Mouse (Mus musculus) hindbrain, embryonic 16.5 days (tissue): Measurements from ENCODE around the gene Srxn1. TPM values are rescaled to one million over a fixed set of nuclear protein-coding genes. Genes with fewer than 3 reads are reported as not detected.
A peak's percentile ranks its signal among the peaks of the same experiment; 100 is the strongest.

Source experiments
- ATAC-seq: fragments of 200-750 bp; cut with Nextera tagmentation; 2 replicates; pipeline ENCODE4 v1.8.0; 2017; ENCODE audit warnings: moderate TSS enrichment, moderate library complexity
- H3K27ac ChIP-seq: fragments of 300-500 bp; sonication (generic); 2 replicates; pipeline ENCODE4 v1.5.1; 2014; ENCODE audit warnings: low read depth, mild to moderate bottlenecking, control low read depth, low read length, moderate library complexity
- H3K27me3 ChIP-seq: fragments of 300-500 bp; sonication (generic); replicated peaks from 2 replicates; pipeline ENCODE4 v1.6.1; 2014; ENCODE audit warnings: low read length; ENCODE audit not compliant: control insufficient read depth, insufficient read depth
- H3K36me3 ChIP-seq: fragments of 300-500 bp; sonication (generic); 2 replicates; pipeline ENCODE4 v1.6.1; 2014; ENCODE audit warnings: mild to moderate bottlenecking, low read length, moderate library complexity, mixed read lengths; ENCODE audit not compliant: control insufficient read depth, insufficient read depth
- H3K4me1 ChIP-seq: fragments of 300-500 bp; sonication (generic); 2 replicates; pipeline ENCODE4 v1.6.1; 2014; ENCODE audit warnings: low read depth, low read length; ENCODE audit not compliant: control insufficient read depth, insufficient read depth
- H3K4me2 ChIP-seq: fragments of 300-500 bp; sonication (generic); 2 replicates; pipeline ENCODE4 v1.6.1; 2014; ENCODE audit warnings: mild to moderate bottlenecking, low read length, control low read depth, moderate library complexity
- H3K4me3 ChIP-seq: fragments of 300-500 bp; sonication (generic); 2 replicates; pipeline ENCODE4 v1.5.1; 2014; ENCODE audit warnings: mild to moderate bottlenecking, low read length, control low read depth, moderate library complexity
- H3K9ac ChIP-seq: fragments of 300-500 bp; sonication (generic); 2 replicates; pipeline ENCODE4 v1.6.1; 2014; ENCODE audit warnings: low read depth, mild to moderate bottlenecking, control low read depth, low read length, moderate library complexity
- H3K9me3 ChIP-seq: fragments of 300-500 bp; sonication (generic); 2 replicates; pipeline ENCODE4 v1.6.1; 2014; ENCODE audit warnings: mild to moderate bottlenecking, low read length, moderate library complexity; ENCODE audit not compliant: control insufficient read depth
- WGBS: fragments of 180-500 bp; shearing (Covaris S2); extraction: QIAGEN DNeasy Blood & Tissue Kit; methylation state at CpG from one replicate; pipeline ENCODE4 v1.1.7; 2014; 5-methylcytosine and 5-hydroxymethylcytosine counted together
- polyA plus RNA-seq: library from polyadenylated mRNA; unstranded; fragments of >200 nt; fragmentation: Nextera tagmentation; extraction: Ambion mirVana; gene quantifications from 2 replicates; pipeline ENCODE4 v1.2.1, GENCODE M21; 2015

The Srxn1 gene
- polyA plus RNA-seq, 1 experiment from 2014 or later, result 32.1 TPM

GRCm38 (mm10) chr2:152128597-152128996, 23.3 kb downstream of the Srxn1 start:
- Histone ChIP-seq H3K4me3 (no peak overlapping the region), H3K9ac (no peak overlapping the region), H3K9me3 (no peaks in the 10 kb centered on the region), H3K27ac (no peak overlapping the region), H3K4me1 (no peaks in the 10 kb centered on the region), H3K4me2 (no peak overlapping the region), H3K36me3 (no peaks in the 10 kb centered on the region), H3K27me3 (no peaks in the 10 kb centered on the region)
- 69% methylated on average over 2 of the region's 2 CpGs for WGBS
- ATAC-seq, result no peak

DNA sequence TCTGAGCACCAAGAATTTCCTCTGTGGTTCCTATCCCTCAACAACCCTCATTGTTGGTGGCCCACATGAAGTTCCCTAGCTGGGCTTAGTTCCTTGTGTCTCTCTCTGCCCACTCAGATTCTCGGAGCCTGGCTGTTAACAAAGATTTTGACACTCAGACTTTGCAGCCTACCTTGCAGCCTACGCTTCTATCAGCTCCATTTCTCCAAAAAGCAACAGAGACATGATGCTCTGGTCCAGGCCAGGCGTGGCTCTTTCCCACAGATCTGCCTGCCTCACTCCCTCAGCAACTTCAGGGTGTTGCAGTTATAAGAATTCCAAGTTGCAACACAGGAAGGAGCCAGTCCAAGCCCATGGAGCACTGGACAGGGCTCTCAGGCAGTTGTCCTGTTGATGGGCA, 24.5 kb downstream of the Srxn1 start:
- no peaks in the 10 kb centered on the region for H3K4me1 ChIP-seq
- ATAC-seq, result no peak
- H3K27me3 ChIP-seq, result no peaks in the 10 kb centered on the region
- H3K9me3 ChIP-seq, result no peaks in the 10 kb centered on the region
- H3K27ac ChIP-seq, result no peak overlapping the region
- no peak overlapping the region for H3K4me2 ChIP-seq
- WGBS, result 77% methylated on average over 3 of the region's 3 CpGs
- H3K4me3 ChIP-seq, result no peak overlapping the region
- no peak overlapping the region for H3K9ac ChIP-seq
- no peaks in the 10 kb centered on the region for H3K36me3 ChIP-seq

- no peak overlapping the region for H3K4me2 ChIP-seq
- H3K4me1 ChIP-seq, result no peaks in the 10 kb centered on the region
- H3K27ac ChIP-seq, result no peak overlapping the region
- no peaks in the 10 kb centered on the region for H3K36me3 ChIP-seq
- ATAC-seq, result no peak
- no peak overlapping the region for H3K4me3 ChIP-seq
- H3K9ac ChIP-seq, result no peak overlapping the region
- no peaks in the 10 kb centered on the region for H3K27me3 ChIP-seq
- H3K9me3 ChIP-seq, result no peaks in the 10 kb centered on the region
- 48% methylated on average over 9 of the region's 9 CpGs for WGBS
Observed at GRCm38 (mm10) chr2:152132016-152132415, 26.7 kb downstream of the Srxn1 start.

DNA sequence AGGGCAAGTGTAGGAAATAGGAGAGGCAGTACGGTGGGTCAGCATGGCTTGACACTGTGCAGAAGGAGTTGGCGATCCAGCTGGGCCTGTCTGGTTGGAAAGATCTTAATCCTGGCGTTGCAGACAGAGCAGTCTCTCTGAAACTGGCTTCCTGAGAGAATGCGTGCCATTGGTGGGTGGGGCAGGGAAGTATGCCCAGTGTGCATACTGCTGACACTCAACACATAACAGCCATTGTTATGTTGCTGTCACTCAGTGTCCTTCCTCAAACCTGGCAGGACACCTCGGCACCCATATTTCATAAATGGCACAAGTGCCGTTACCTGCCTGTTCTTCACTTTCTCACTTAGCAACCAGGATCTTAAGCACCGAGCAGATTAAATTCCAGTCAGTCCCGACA, 27.4 kb downstream of the Srxn1 start:
- Histone ChIP-seq H3K36me3 (no peaks in the 10 kb centered on the region), H3K4me1 (no peaks in the 10 kb centered on the region), H3K4me2 (no peak overlapping the region), H3K27ac (no peak overlapping the region), H3K9ac (no peak overlapping the region), H3K4me3 (no peak overlapping the region), H3K27me3 (no peaks in the 10 kb centered on the region), H3K9me3 (no peaks in the 10 kb centered on the region)
- ATAC-seq, result no peak
- WGBS, result 69% methylated on average over 8 of the region's 8 CpGs

GRCm38 (mm10) chr2:152139191-152139987, 34.1 kb downstream of the Srxn1 start:
- no peak for ATAC-seq
- 50% methylated on average over 10 of the region's 10 CpGs for WGBS
- Histone ChIP-seq H3K36me3 (no peaks in the 10 kb centered on the region), H3K4me1 (peaks cover 21% of the 10 kb centered on the region), H3K9ac (no peak overlapping the region), H3K4me2 (no peak overlapping the region), H3K9me3 (no peaks in the 10 kb centered on the region), H3K27me3 (peaks cover 13% of the 10 kb centered on the region), H3K4me3 (no peak overlapping the region), H3K27ac (no peak overlapping the region)

DNA sequence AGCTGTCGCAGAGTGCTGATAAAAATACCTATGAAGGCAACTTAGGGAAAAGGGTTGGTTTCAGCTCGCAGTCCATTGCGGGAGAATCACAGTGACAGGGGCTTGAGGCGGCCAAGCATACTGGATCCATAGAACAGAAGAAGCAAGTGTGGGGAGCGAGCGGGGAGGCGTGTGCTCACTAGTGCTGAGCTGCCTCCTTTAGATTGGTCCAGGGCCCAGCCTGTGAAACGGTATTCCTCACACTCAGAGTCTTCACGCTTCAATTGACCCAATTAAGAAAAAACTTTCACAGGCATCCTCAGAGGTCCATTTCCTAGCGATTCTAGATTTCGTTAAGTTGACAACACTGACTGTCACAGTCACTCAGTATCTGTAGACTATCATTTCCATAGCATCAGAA, 35.6 kb downstream of the Srxn1 start:
- no peak overlapping the region for H3K27ac ChIP-seq
- no peak overlapping the region for H3K9ac ChIP-seq
- peak; percentile 24; the same call in 1 of the 2 replicates for ATAC-seq
- H3K4me2 ChIP-seq, result no peak overlapping the region
- H3K9me3 ChIP-seq, result no peaks in the 10 kb centered on the region
- H3K4me1 ChIP-seq, result peaks cover 21% of the 10 kb centered on the region
- H3K27me3 ChIP-seq, result peaks cover 22% of the 10 kb centered on the region
- H3K36me3 ChIP-seq, result no peaks in the 10 kb centered on the region
- no peak overlapping the region for H3K4me3 ChIP-seq
- 37% methylated on average over 11 of the region's 11 CpGs for WGBS

DNA sequence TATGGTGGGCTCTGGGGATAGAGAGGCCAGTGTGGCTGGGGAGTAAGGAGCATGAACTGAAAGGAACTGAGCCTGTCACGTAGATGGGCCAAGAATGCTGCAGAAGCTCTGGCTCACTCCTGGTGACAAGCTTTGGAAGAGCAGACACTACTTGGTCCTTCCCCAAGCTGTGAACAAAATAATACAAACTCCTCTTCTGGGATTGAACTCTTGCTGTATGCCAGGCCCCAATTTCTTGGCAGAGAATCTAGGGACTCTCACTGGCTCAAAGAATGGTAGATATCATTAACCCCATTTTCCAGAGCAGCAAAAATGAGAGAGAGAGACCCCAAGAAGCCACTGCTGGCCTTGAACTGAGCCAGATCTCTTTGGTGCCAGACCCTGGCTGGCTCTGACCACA, 36.2 kb downstream of the Srxn1 start:
- H3K4me2 ChIP-seq, result peak overlapping the region; percentile 64
- 38% methylated on average over 1 of the region's 1 CpGs for WGBS
- H3K9ac ChIP-seq, result no peak overlapping the region
- no peaks in the 10 kb centered on the region for H3K9me3 ChIP-seq
- no peaks in the 10 kb centered on the region for H3K36me3 ChIP-seq
- peaks cover 21% of the 10 kb centered on the region for H3K4me1 ChIP-seq
- no peak overlapping the region for H3K27ac ChIP-seq
- peaks cover 22% of the 10 kb centered on the region for H3K27me3 ChIP-seq
- no peak overlapping the region; the same call in 1 of the 2 replicates for H3K4me3 ChIP-seq
- peak; percentile 15; the same call in 1 of the 2 replicates for ATAC-seq

GRCm38 (mm10) chr2:152142046-152142445, 36.7 kb downstream of the Srxn1 start:
- H3K27me3 ChIP-seq, result peaks cover 22% of the 10 kb centered on the region
- H3K9me3 ChIP-seq, result no peaks in the 10 kb centered on the region
- H3K4me2 ChIP-seq, result peak overlapping the region; percentile 64
- peak overlapping the region; percentile 35 for H3K4me3 ChIP-seq
- H3K36me3 ChIP-seq, result no peaks in the 10 kb centered on the region
- H3K27ac ChIP-seq, result no peak overlapping the region
- H3K4me1 ChIP-seq, result peaks cover 21% of the 10 kb centered on the region
- H3K9ac ChIP-seq, result peak overlapping the region; percentile 48
- WGBS, result 1% methylated on average over 13 of the region's 13 CpGs
- ATAC-seq, result peak; percentile 19; the same call in 1 of the 2 replicates

- Histone ChIP-seq H3K4me1 (peaks cover 21% of the 10 kb centered on the region), H3K9ac (no peak overlapping the region), H3K27me3 (peaks cover 22% of the 10 kb centered on the region), H3K4me2 (peak overlapping the region; percentile 64), H3K36me3 (no peaks in the 10 kb centered on the region), H3K9me3 (no peaks in the 10 kb centered on the region), H3K4me3 (no peak overlapping the region), H3K27ac (no peak overlapping the region)
- WGBS, result 9% methylated on average over 9 of the region's 11 CpGs
- ATAC-seq, result no peak
Observed at GRCm38 (mm10) chr2:152142571-152142970, 37.3 kb downstream of the Srxn1 start.
